Mouse (Mus musculus) embryonic facial prominence, embryonic 11.5 days (tissue): Measurements from ENCODE around the gene Uck1. TPM values are rescaled to one million over a fixed set of nuclear protein-coding genes. Genes with fewer than 3 reads are reported as not detected.

ENCODE experiments used
- ATAC-seq: fragments of 200-750 bp; cut with Nextera tagmentation; replicated peaks from 2 replicates; pipeline ENCODE4 v1.8.0; 2017; ENCODE audit warnings: low read depth; ENCODE audit not compliant: insufficient number of reproducible peaks, low FRiP score, low TSS enrichment
- DNase-seq: peaks from one replicate; pipeline ENCODE4 v3.0.0-alpha.2; 2015; ENCODE audit warnings: low spot score
- H3K27ac ChIP-seq: fragments of 300-500 bp; sonication (generic); replicated peaks from 2 replicates; pipeline ENCODE4 v1.5.1; 2014; ENCODE audit warnings: mild to moderate bottlenecking, low read depth, low read length, control low read depth
- H3K27me3 ChIP-seq: fragments of 300-500 bp; sonication (generic); 2 replicates; pipeline ENCODE4 v1.6.1; 2014; ENCODE audit warnings: mild to moderate bottlenecking, low read length, moderate library complexity, mixed read lengths; ENCODE audit not compliant: control insufficient read depth, insufficient read depth
- H3K36me3 ChIP-seq: fragments of 300-500 bp; sonication (generic); replicated peaks from 2 replicates; pipeline ENCODE4 v1.6.1; 2014; ENCODE audit warnings: low read depth, mild to moderate bottlenecking, low read length, moderate library complexity, mixed read lengths; ENCODE audit not compliant: control insufficient read depth, insufficient read depth
- H3K4me1 ChIP-seq: fragments of 300-500 bp; sonication (generic); 2 replicates; pipeline ENCODE4 v1.6.1; 2014; ENCODE audit warnings: low read length, mixed read lengths; ENCODE audit not compliant: control insufficient read depth, insufficient read depth
- H3K4me2 ChIP-seq: fragments of 300-500 bp; sonication (generic); 2 replicates; pipeline ENCODE4 v1.6.1; 2014; ENCODE audit warnings: low read depth, mild to moderate bottlenecking, control low read depth, low read length, moderate library complexity
- H3K4me3 ChIP-seq: fragments of 300-500 bp; sonication (generic); 2 replicates; pipeline ENCODE4 v1.5.1; 2014; ENCODE audit warnings: low read depth, low read length, control low read depth
- H3K9ac ChIP-seq: fragments of 300-500 bp; sonication (generic); replicated peaks from 2 replicates; pipeline ENCODE4 v1.6.1; 2014; ENCODE audit warnings: mild to moderate bottlenecking, control low read depth, low read length
- H3K9me3 ChIP-seq: fragments of 300-500 bp; sonication (generic); replicated peaks from 2 replicates; pipeline ENCODE4 v1.6.1; 2016; ENCODE audit warnings: mild to moderate bottlenecking, low read length, inconsistent platforms, mixed read lengths; ENCODE audit not compliant: control insufficient read depth
- WGBS: fragments of 180-500 bp; shearing (Covaris S2); extraction: QIAGEN DNeasy Blood & Tissue Kit; methylation state at CpG from one replicate; pipeline ENCODE4 v1.1.7; 2014; 5-methylcytosine and 5-hydroxymethylcytosine counted together
- polyA plus RNA-seq: library from polyadenylated mRNA; unstranded; fragments of >200 nt; fragmentation: Nextera tagmentation; extraction: Ambion mirVana; gene quantifications from 2 replicates; pipeline ENCODE4 v1.2.1, GENCODE M21; 2014

The Uck1 gene
- 57.2 and 64.2 TPM in 2 replicates for polyA plus RNA-seq

GRCm38 (mm10) chr2:32259657-32260417, at the start of gene Uck1:
Gene Uck1, minus strand, starts transcription at chr2:32260159.
- Histone ChIP-seq H3K9ac (peak within 1 kb of the TSS; percentile 79), H3K27me3 (no peaks in the 10 kb centered on the region), H3K4me2 (peak within 1 kb of the TSS; percentile 57), H3K4me3 (peak within 1 kb of the TSS; percentile 74), H3K36me3 (no peaks in the 10 kb centered on the region; the same call in 1 of the 2 replicates), H3K27ac (0 out of 2 replicates have a peak within 1 kb of the TSS, but pooled peaks have one; percentile 6), H3K9me3 (no peaks in the 10 kb centered on the region), H3K4me1 (peaks cover 4% of the 10 kb centered on the region; the same call in 1 of the 2 replicates)
- DNase-seq (peak; percentile 92), ATAC-seq (peak; percentile 82)
- WGBS, result 2% methylated on average over 48 of the region's 59 CpGs

DNA sequence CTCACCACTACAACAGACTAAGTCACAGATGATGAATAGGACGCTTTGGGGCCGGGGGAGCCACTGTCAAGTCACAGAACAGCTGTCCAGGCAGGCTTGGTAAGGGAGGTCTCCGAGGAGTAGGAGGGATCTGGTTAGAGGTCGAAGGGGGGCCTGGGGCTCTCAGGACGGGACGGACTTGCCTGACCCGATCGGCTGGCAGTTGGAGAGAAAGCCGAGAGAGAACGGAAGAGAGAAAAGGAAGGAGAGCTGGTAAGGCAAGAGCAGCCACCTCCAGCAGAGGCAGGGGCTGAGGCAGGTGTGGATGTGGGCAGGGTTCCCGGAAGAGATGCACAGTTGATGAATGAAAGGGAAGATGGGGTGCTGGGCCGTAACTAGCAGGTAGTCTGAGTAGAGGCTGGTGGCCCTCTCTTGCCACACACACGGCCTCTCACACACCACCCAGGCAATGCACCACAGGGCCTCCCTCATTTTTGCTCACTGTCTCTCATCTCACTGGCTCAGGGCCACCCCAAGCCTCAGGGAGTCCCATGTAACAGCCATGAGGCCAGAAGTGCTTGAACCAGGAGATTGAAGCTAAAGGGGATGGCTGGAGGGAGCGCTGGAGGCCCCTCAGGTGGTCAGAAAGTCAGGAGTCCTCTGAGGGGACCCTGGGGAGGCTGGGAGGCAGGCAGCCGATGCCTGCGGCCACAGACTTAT, 49.1 kb upstream of the Uck1 start:
- Histone ChIP-seq H3K4me2 (no peak overlapping the region), H3K27ac (no peak overlapping the region), H3K9ac (no peak overlapping the region), H3K9me3 (no peaks in the 10 kb centered on the region), H3K4me3 (no peak overlapping the region), H3K36me3 (peaks cover 5% of the 10 kb centered on the region), H3K4me1 (peaks cover 8% of the 10 kb centered on the region), H3K27me3 (no peaks in the 10 kb centered on the region)
- DNase-seq, result no peak
- 85% methylated on average over 16 of the region's 16 CpGs for WGBS
- ATAC-seq, result no peak

- DNase-seq, result peak; percentile 85
Measured at GRCm38 (mm10) chr2:32307941-32308760, 48.2 kb upstream of the Uck1 start.

GRCm38 (mm10) chr2:32307247-32307798, 47.4 kb upstream of the Uck1 start:
- H3K9ac ChIP-seq, result no peak overlapping the region
- no peak overlapping the region for H3K4me2 ChIP-seq
- H3K4me1 ChIP-seq, result peaks cover 8% of the 10 kb centered on the region
- 83% methylated on average over 6 of the region's 6 CpGs for WGBS
- no peak overlapping the region for H3K27ac ChIP-seq
- DNase-seq (no peak), ATAC-seq (no peak)
- peaks cover 5% of the 10 kb centered on the region for H3K36me3 ChIP-seq
- H3K9me3 ChIP-seq, result no peaks in the 10 kb centered on the region
- no peaks in the 10 kb centered on the region for H3K27me3 ChIP-seq
- H3K4me3 ChIP-seq, result no peak overlapping the region

More at GRCm38 (mm10) chr2:32307941-32308760, 48.2 kb upstream of the Uck1 start:
- H3K9ac ChIP-seq, result no peak overlapping the region
- peaks cover 8% of the 10 kb centered on the region for H3K4me1 ChIP-seq
- no peak overlapping the region for H3K27ac ChIP-seq
- no peak for ATAC-seq
- no peaks in the 10 kb centered on the region for H3K9me3 ChIP-seq
- H3K4me3 ChIP-seq, result no peak overlapping the region
- H3K27me3 ChIP-seq, result no peaks in the 10 kb centered on the region
- H3K4me2 ChIP-seq, result no peak overlapping the region
- WGBS, result 48% methylated on average over 8 of the region's 8 CpGs
- peaks cover 5% of the 10 kb centered on the region for H3K36me3 ChIP-seq

DNA sequence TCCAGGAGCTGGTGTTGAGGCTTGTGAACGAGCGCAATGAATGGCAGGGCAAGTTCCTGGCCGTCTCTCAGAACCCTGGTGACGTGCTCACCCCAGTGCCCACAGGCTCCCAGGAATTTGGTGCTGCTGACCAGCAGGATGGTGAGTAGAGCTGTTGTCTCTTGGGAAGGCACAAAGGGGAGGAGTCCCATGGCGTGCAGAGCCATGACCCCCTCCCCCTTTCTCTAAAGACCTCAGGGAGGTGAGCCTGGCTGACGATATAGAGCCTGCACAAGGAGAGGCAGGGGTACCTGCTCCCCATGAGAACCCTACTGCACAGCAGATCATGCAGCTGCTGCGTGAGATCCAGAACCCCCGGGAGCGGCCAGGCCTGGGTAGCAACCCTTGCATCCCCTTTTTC, 46.2 kb upstream of the Uck1 start:
- Histone ChIP-seq H3K4me2 (no peak overlapping the region), H3K27me3 (no peaks in the 10 kb centered on the region), H3K27ac (no peak overlapping the region), H3K36me3 (peaks cover 5% of the 10 kb centered on the region), H3K9me3 (no peaks in the 10 kb centered on the region), H3K4me1 (peaks cover 5% of the 10 kb centered on the region), H3K9ac (no peak overlapping the region), H3K4me3 (no peak overlapping the region)
- DNase-seq (no peak), ATAC-seq (no peak)
- WGBS, result 84% methylated on average over 9 of the region's 9 CpGs

DNA sequence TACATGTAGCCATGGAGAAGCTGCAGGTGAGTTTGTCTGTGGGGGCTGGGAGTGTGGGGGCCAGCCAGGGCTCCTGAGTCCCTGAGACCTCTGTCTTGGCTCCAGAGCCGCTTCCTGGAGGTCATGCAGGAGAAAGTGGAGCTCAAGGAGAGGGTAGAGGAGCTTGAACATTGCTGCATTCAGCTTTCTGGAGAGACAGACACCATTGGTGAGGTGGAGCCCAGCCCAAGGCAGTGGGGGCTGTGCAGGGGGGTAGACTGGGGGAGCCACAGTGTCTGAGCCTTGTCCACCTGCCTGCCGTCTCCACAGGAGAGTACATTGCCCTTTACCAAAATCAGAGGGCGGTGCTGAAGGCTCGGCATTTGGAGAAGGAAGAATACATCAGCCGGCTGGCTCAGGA, 45.7 kb upstream of the Uck1 start:
- Histone ChIP-seq H3K4me3 (no peak overlapping the region), H3K4me1 (peaks cover 2% of the 10 kb centered on the region), H3K36me3 (peaks cover 5% of the 10 kb centered on the region), H3K4me2 (no peak overlapping the region), H3K9me3 (no peaks in the 10 kb centered on the region), H3K27ac (no peak overlapping the region), H3K27me3 (no peaks in the 10 kb centered on the region), H3K9ac (no peak overlapping the region)
- DNase-seq (no peak), ATAC-seq (no peak)
- 92% methylated on average over 5 of the region's 5 CpGs for WGBS

GRCm38 (mm10) chr2:32304145-32304832, 44.3 kb upstream of the Uck1 start:
- Histone ChIP-seq H3K4me1 (no peaks in the 10 kb centered on the region), H3K9me3 (no peaks in the 10 kb centered on the region), H3K4me2 (no peak overlapping the region), H3K27ac (no peak overlapping the region), H3K27me3 (no peaks in the 10 kb centered on the region), H3K4me3 (no peak overlapping the region), H3K9ac (no peak overlapping the region), H3K36me3 (peaks cover 7% of the 10 kb centered on the region)
- 59% methylated on average over 8 of the region's 8 CpGs for WGBS
- 0 out of 2 replicates have a peak, but pooled peaks have one; percentile 66 for ATAC-seq
- DNase-seq, result peak; percentile 77
